Mouse (Mus musculus) stomach, postnatal 0 days (tissue): Measurements from ENCODE around the gene Fgfr1op.

Experiments
- CTCF ChIP-seq: IDR thresholded peaks from 2 replicates; pipeline ENCODE4 v1.5.1; 2016; ENCODE audit warnings: antibody characterized with exemption, low read depth, mild to moderate bottlenecking, moderate library complexity
- EP300 ChIP-seq: optimal IDR thresholded peaks from 2 replicates; pipeline ENCODE3; 2016; ENCODE audit warnings: antibody characterized with exemption

DNA sequence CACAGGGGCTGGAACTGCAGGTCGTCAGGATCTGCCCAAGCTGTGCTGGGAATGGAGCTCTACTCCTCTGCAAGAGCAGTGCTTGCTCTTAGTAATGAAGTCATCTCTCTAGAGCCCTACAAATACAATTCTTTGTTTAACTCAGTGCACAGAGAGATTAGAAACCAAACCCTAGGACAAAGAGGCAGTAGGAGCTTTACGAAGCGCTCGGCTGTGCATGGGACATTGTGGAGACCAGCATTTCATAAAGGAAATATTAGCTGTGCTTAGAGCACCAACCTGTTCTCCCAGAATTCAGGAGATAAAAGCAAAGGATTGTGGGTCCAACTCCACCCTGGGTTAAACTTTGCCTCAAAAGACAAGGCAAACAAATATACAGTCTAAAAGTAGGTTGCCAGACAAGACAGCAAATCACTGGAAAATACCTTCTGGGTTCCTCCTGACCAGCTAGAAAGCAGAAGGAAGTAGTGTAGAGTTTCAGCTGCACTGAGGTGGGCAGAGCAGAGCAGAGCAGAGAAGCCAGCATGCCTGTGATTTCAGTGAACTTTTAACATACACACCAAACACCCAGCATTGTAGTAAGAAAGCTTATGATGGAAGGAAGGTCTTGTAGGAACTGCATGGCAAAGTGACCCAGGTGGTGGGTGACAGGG, 80.9 kb downstream of the Fgfr1op start:
- TF ChIP-seq EP300 (no peak), CTCF (no peak)
